Mouse (Mus musculus) left cerebral cortex, adult 8-10 months (tissue): ENCODE measurements around the gene Slc4a1. TPM values are rescaled to one million over a fixed set of nuclear protein-coding genes. Genes with fewer than 3 reads are reported as not detected.
A peak's percentile ranks its signal among the peaks of the same experiment; 100 is the strongest.
"Not testable (repeated sequence)": the region's sequence is repeated elsewhere in the genome, so short reads cannot be mapped to it uniquely, and the experiment has no call there.

Source experiments
- DNase-seq, 2 experiments: peaks; one replicate each; pipeline ENCODE4 v3.0.0; 2022; ENCODE audit warnings: low spot score in 2 of 2
- total RNA-seq, 4 experiments: library from RNA; stranded (reverse); gene quantifications; 2 replicates each; pipeline ENCODE4 v1.2.4; 2022

Slc4a1 gene
- total RNA-seq, 4 experiments from 2014 or later, result 0.08 to 0.41 (median 0.24) TPM; not detected in 1

DNA sequence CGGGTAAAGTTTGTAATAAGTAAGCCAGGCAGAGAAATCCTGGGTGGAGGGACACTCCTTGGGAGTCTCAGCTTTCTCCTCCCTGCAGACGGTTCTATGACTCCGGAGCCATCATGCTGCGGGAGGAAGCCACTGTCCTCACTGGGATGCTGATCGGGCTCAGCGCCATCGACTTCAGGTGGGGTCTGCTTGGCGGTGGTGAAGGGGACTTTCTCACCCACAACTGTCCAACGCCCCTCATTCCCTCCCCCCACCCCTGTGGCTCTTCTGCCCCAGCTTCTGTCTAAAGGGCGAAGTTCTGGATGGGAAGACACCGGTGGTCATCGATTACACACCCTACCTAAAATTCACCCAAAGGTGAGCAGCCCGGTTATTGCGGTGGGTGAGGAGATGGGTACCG is 33.1 kb upstream of the Slc4a1 start:
- no peak for DNase-seq

DNA sequence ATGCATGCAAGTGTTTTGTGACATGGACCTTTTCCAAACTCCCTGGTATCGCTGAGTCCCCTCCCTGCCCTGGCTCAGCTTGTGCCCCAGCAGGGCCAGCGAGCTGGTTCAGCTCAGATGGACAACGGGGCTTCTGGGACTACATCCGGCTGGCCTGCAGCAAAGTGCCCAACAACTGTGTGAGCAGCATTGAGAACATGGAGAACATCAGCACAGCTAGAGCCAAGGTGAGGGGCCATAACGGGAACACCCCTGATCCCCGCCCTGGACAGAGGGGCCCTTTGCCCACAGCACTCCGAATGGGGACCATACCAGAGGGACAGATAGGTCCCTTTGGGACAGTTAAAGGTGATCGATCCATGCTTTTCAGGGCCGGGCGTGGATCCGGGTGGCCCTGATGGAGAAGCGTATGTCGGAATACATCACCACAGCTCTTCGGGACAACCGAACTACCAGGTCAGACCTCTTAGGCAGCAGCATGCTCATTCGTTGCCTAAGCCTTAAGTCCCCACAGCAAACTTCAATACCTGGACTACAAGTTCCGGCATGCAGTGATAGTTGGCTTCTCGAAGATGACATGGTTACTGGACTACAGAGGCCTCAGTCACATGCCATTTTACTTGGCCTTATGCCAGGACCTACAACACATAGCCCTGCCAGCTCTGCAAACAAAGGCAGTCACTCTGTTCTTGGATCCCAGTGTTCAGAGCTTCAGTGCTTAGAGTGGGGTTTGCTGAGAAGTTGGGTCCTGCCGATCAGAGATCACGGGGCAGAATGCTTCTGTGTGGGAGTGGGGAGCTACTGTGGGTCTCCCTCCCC is 32.2 kb upstream of the Slc4a1 start:
- DNase-seq, result peak in 1 of 2 experiments; percentile 27

- DNase-seq, result peak; percentile 23 to 78
These were observed 30.7 kb upstream of the Slc4a1 start for GRCm38 (mm10) chr11:102396671-102397141.

DNA sequence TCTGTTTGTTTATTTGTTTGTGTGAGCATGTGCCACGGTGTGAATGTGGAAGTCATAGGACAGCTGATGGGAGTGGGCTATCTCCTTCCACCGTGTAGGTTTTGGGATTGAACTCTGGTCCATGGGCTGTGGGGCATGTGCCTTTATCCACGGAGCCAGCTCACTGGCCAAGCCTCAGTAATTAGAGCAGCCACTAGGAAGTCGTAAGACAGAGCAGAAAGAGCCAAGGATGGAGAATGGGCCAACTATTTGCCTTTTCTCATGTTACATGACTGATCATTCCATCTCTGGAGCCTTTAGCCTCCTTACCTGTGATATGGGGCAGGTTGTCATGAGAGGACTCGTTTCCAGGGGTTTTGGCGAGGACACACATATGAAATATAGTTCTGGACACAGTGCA is 30.3 kb upstream of the Slc4a1 start:
- DNase-seq, result peak in 1 of 2 experiments; percentile 5

DNA sequence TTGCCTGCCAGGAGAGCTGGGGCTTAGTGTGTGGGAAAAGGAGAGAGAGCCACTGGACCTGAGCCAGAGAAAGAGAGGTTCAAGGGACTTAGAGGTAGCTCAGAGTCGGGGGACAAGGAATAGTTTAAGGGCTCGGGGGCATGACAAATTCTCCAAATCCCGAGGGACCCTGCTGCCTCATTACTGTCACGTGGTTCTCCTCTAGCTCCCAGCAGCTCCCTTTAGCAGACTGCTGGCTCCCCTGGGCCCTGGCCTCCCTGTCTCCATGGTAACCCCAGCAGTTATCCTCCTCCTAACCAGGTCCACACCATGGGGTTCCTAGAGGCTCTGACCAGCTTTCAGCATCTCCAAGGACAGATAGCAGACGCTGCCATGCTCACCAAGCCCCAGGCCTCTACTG is 29.2 kb upstream of the Slc4a1 start:
- DNase-seq, result peak in 1 of 2 experiments; percentile 9

GRCm38 (mm10) chr11:102394421-102395124 is 28.6 kb upstream of the Slc4a1 start:
- peak in 1 of 2 experiments; percentile 8 for DNase-seq

DNA sequence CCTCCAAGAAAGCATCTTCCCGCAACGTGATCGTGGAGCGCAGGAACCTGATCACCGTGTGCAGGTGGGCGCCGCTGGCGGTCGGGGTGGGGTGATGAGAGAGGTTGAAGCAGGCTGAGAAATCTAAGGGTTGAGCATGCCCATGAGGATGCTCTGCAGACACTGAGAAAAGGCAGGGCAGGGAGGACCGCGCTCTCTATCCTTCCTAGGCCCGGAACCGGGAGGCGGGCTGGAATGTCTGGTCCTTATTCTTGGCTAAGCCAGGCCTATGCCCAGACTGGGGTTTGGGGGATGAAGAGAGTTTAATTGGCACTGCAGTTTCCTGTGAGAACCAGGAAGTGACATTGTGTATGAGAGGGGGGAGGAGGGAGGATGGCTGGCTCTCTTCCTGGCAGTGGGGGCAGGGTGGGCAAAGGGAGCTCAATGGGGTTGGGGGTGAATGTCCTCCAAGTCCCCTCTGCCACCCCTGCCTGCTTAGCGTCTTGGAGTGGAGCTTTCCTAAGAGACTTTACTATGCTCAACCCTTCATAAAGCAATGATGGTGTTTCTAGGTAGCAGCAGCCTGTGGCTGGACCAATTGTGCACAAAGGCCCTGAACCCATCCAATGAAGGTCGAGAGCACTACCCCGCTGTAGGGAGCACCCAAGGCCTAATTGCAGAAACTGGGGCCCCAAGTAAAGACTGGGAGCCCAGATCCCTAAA is 27.9 kb upstream of the Slc4a1 start:
- DNase-seq, result peak in 1 of 2 experiments; percentile 33

GRCm38 (mm10) chr11:102393238-102393634 is 27.2 kb upstream of the Slc4a1 start, which contains the start of gene Rundc3a:
TSS of gene Rundc3a (plus strand) at chr11:102393403.
- peak; percentile 82 to 94 for DNase-seq

GRCm38 (mm10) chr11:102392441-102393237 is 26.6 kb upstream of the Slc4a1 start:
- no peak for DNase-seq

- not testable (repeated sequence) for DNase-seq
These were observed 23.4 kb upstream of the Slc4a1 start for GRCm38 (mm10) chr11:102389436-102389835.

GRCm38 (mm10) chr11:102386121-102386520 is 20.1 kb upstream of the Slc4a1 start:
- no peak for DNase-seq

DNA sequence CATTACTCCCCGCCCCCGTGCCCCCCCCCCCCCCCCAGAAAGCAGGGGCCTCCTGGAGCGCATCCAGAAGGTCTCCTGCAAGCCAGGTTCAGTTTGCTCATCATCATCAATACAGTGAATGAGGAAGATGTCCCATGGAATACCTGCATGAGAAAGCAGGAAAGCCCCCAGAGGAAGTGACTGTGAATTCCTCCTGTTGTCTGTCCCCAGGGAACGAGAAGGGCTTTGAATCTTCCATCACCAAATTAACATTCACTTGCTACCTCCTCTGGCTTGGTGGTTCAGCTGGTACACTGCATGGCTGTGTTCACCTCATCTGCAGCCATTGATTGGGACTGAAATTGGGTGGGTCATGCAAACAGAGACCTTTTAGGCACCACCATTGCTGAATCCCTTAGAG is 19.1 kb upstream of the Slc4a1 start:
- no peak for DNase-seq

GRCm38 (mm10) chr11:102384418-102384817 is 18.4 kb upstream of the Slc4a1 start:
- no peak for DNase-seq

GRCm38 (mm10) chr11:102383365-102384136 is 17.5 kb upstream of the Slc4a1 start:
- DNase-seq, result no peak

GRCm38 (mm10) chr11:102382794-102383193 is 16.8 kb upstream of the Slc4a1 start:
- DNase-seq, result no peak

GRCm38 (mm10) chr11:102381341-102382100 is 15.5 kb upstream of the Slc4a1 start:
- no peak for DNase-seq

DNA sequence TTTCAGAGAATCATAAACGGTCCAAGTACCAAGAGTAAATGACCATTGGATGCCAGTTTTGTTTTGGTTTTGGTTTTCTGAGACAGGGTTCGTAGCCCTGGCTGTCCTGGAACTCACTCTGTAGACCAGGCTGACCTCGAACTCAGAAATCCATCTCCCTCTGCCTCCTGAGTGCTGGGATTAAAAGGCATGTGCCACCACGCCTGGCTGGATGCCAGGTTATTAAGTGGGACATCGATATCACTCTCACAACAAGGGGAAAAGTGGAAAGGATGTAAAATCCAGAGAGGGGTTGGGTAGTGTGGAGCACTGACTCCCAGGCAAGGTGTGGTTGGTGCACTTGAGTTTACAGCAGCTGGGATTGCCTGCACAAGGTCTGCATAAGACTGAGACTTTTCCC is 14.1 kb upstream of the Slc4a1 start:
- no peak for DNase-seq

- DNase-seq, result no peak
These were observed 11.2 kb upstream of the Slc4a1 start for GRCm38 (mm10) chr11:102377186-102377585.

GRCm38 (mm10) chr11:102376196-102376835 is 10.3 kb upstream of the Slc4a1 start:
- no peak for DNase-seq
